Mouse (Mus musculus) embryonic facial prominence, embryonic 14.5 days (tissue): ENCODE measurements around the gene Mybph. TPM values are rescaled to one million over a fixed set of nuclear protein-coding genes. Genes with fewer than 3 reads are reported as not detected.

ENCODE experiments used
- ATAC-seq: fragments of 200-750 bp; cut with Nextera tagmentation; 2 replicates; pipeline ENCODE4 v1.8.0; 2017; ENCODE audit warnings: low read depth, moderate number of reproducible peaks, moderate TSS enrichment
- DNase-seq: peaks from one replicate; pipeline ENCODE4 v3.0.0-alpha.2; 2015; ENCODE audit warnings: low spot score
- H3K27ac ChIP-seq: fragments of 300-500 bp; sonication (generic); replicated peaks from 2 replicates; pipeline ENCODE4 v1.5.1; 2014; ENCODE audit warnings: low read depth, mild to moderate bottlenecking, low read length, moderate library complexity
- H3K27me3 ChIP-seq: fragments of 300-500 bp; sonication (generic); replicated peaks from 2 replicates; pipeline ENCODE4 v1.6.1; 2014; ENCODE audit warnings: low read length; ENCODE audit not compliant: control insufficient read depth, insufficient read depth
- H3K36me3 ChIP-seq: fragments of 300-500 bp; sonication (generic); 2 replicates; pipeline ENCODE4 v1.6.1; 2014; ENCODE audit warnings: low read length, mixed read lengths; ENCODE audit not compliant: control insufficient read depth, insufficient read depth
- H3K4me1 ChIP-seq: fragments of 300-500 bp; sonication (generic); 2 replicates; pipeline ENCODE4 v1.6.1; 2014; ENCODE audit warnings: antibody characterized with exemption, low read length; ENCODE audit not compliant: control insufficient read depth, insufficient read depth
- H3K4me2 ChIP-seq: fragments of 300-500 bp; sonication (generic); 2 replicates; pipeline ENCODE4 v1.6.1; 2014; ENCODE audit warnings: low read depth, mild to moderate bottlenecking, low read length, moderate library complexity, mixed read lengths
- H3K4me3 ChIP-seq: fragments of 300-500 bp; sonication (generic); 2 replicates; pipeline ENCODE4 v1.5.1; 2014; ENCODE audit warnings: low read depth, mild to moderate bottlenecking, low read length
- H3K9ac ChIP-seq: fragments of 300-500 bp; sonication (generic); 2 replicates; pipeline ENCODE4 v1.6.1; 2014; ENCODE audit warnings: low read depth, mild to moderate bottlenecking, low read length, moderate library complexity, mixed read lengths
- H3K9me3 ChIP-seq: fragments of 300-500 bp; sonication (generic); 2 replicates; pipeline ENCODE4 v1.6.1; 2016; ENCODE audit warnings: low read length; ENCODE audit not compliant: control insufficient read depth
- WGBS: fragments of 180-500 bp; shearing (Covaris S2); extraction: QIAGEN DNeasy Blood & Tissue Kit; methylation state at CpG from one replicate; pipeline ENCODE4 v1.1.7; 2014; 5-methylcytosine and 5-hydroxymethylcytosine counted together
- polyA plus RNA-seq: library from polyadenylated mRNA; unstranded; fragments of >200 nt; fragmentation: Nextera tagmentation; extraction: Ambion mirVana; gene quantifications from 2 replicates; pipeline ENCODE4 v1.2.1, GENCODE M21; 2014

Gene Mybph
- polyA plus RNA-seq, 1 experiment from 2014 or later: 157 TPM

DNA sequence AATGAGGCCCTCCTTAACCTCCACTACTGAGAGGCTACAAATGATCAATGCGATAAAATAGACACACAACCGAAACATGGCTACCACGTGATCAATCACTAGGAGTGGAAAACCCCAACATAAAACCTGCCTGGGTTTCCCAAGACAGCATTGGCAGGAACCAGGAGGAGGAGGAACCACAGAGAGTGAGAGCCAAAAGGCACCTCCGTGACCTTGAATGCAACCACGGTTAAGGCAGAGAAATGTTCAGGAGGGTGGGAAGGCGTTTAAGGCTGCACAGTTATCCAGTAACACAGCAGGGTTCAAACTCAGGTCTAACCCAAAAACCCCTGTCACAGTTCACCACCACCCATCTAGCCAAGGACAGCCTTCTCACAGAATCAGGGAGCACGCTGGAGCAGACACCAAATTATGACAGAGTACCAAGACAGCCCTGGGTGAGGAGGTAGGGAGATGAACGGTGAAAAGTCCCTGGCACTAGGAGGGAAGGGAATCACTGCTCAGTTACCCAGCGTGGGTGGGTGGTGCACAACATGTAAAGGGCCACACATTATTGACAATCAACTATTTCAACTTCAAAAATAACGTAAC lies 37.5 kb downstream of the Mybph start:
- H3K4me1 ChIP-seq: peaks cover 10% of the 10 kb centered on the region; the same call in 1 of the 2 replicates
- DNase-seq (no peak), ATAC-seq (no peak)
- H3K4me2 ChIP-seq: no peak overlapping the region
- H3K9ac ChIP-seq: no peak overlapping the region
- 87% methylated on average over 10 of the region's 10 CpGs for WGBS
- peaks cover 29% of the 10 kb centered on the region for H3K27me3 ChIP-seq
- H3K27ac ChIP-seq: no peak overlapping the region
- H3K9me3 ChIP-seq: no peaks in the 10 kb centered on the region
- H3K4me3 ChIP-seq: no peak overlapping the region
- no peaks in the 10 kb centered on the region for H3K36me3 ChIP-seq

DNA sequence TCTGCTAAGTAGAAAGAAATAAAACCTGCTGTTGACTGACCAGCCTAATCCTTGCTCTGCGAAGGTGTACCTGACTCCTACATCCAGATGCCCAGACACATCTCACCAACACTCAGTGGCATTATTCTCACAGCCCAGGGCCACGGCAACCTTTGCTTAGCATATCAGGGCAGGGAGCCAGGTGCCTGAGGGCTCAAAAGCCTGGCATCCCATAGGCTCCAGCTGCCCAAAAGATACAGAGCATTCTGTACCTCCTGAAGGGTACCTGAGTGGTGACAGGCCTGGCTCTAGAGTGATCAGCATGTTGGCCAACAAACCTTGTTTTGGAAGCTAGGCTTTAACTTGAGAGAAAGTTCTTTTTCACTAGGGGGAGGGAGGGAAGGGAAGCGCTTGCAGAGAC lies 38.0 kb downstream of the Mybph start:
- Histone ChIP-seq H3K4me1 (peaks cover 10% of the 10 kb centered on the region; the same call in 1 of the 2 replicates), H3K4me3 (no peak overlapping the region), H3K27ac (no peak overlapping the region), H3K9ac (no peak overlapping the region), H3K4me2 (no peak overlapping the region), H3K9me3 (no peaks in the 10 kb centered on the region), H3K36me3 (no peaks in the 10 kb centered on the region), H3K27me3 (peaks cover 34% of the 10 kb centered on the region)
- WGBS: 67% methylated on average over 3 of the region's 3 CpGs
- no peak for ATAC-seq
- DNase-seq: no peak

DNA sequence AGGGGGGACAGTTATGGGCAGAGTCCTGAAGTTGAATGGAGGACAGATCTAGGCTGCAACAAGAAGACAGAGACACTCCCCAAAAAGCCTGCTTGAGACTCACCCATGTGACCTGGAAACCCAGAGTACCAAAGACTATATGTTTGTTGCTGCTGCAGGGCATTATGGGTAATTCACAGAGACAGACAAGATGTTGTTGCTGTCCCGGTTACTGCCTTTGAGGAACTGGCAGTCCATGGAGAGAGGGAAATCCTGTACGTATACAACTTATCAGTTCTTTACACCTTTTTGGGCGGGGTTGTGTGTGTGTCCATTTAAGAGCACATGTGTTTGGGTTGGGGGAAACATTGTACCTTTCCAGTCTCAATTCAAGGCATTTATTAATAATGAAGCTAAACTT lies 38.4 kb downstream of the Mybph start:
- Histone ChIP-seq H3K9me3 (no peaks in the 10 kb centered on the region), H3K9ac (no peak overlapping the region), H3K27ac (no peak overlapping the region), H3K4me2 (no peak overlapping the region), H3K4me3 (no peak overlapping the region), H3K36me3 (no peaks in the 10 kb centered on the region), H3K4me1 (peaks cover 10% of the 10 kb centered on the region; the same call in 1 of the 2 replicates), H3K27me3 (peaks cover 35% of the 10 kb centered on the region)
- DNase-seq (no peak), ATAC-seq (no peak)
- WGBS: 66% methylated on average over 3 of the region's 3 CpGs

DNA sequence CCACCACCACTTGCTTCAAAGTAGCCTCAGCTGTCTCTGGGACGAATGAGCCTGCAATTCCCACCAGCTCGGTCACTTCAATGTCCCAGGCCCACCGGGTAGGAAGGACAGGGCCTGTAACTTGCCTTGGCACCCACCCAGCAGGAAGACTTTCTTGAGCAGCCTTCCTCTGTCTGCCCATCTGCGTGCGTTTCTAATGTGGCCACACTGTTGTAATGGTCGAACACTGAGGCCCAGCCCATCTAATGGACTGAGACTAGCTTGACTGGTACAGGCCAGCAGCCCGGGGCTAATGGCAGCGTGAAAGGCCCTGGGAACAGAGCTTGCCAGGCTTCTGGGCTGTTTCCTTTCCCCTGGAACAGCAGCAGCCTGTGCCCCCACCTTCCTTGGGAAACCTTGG lies 39.1 kb downstream of the Mybph start:
- H3K36me3 ChIP-seq: no peaks in the 10 kb centered on the region
- H3K4me3 ChIP-seq: no peak overlapping the region
- no peak overlapping the region; the same call in 1 of the 2 replicates for H3K4me2 ChIP-seq
- ATAC-seq (no peak), DNase-seq (no peak)
- WGBS: 67% methylated on average over 8 of the region's 8 CpGs
- peaks cover 10% of the 10 kb centered on the region; the same call in 1 of the 2 replicates for H3K4me1 ChIP-seq
- peaks cover 35% of the 10 kb centered on the region for H3K27me3 ChIP-seq
- H3K9me3 ChIP-seq: no peaks in the 10 kb centered on the region
- no peak overlapping the region for H3K9ac ChIP-seq
- H3K27ac ChIP-seq: no peak overlapping the region

DNA sequence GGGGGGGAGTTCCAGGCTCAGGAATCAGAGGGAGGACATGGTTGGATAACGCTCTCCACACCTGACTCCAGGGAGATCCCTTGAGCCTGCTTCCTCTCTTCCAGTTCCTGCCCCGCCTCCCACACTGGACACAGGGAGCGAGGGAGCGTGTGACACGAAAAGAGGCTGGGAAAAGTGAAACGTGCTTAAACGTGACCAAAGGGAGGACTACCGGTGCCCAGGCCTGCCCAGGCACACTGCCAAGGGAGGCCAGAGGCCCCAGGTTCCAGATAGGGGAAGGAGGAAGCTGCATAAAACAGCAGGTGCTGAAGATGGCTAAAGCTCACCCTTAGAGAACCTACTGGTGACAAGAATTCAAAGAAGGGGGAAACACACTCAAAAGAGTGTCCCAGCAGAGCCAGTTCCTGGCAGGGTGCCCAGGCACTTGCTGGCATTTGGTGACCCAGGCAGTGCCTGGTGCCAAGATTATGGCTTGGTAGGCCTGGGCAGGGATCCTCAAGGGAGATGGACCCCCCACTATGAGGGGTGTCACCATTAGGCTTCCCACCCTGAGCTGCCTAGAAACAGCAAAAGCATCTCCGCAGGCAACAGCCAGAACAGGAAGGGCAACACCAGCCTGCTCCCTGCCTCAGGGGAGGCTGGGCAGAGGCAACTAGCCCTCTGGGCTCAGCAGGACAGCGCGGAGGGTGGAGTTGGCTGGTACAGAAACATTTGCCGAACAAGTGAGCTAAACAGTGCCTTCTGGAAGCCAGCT lies 39.7 kb downstream of the Mybph start:
- Histone ChIP-seq H3K27ac (no peak overlapping the region), H3K4me2 (no peak overlapping the region; the same call in 1 of the 2 replicates), H3K4me3 (no peak overlapping the region), H3K4me1 (peaks cover 10% of the 10 kb centered on the region; the same call in 1 of the 2 replicates), H3K9ac (no peak overlapping the region), H3K9me3 (no peaks in the 10 kb centered on the region), H3K36me3 (no peaks in the 10 kb centered on the region), H3K27me3 (peaks cover 35% of the 10 kb centered on the region)
- DNase-seq: peak; percentile 50
- WGBS: 33% methylated on average over 11 of the region's 12 CpGs
- peak; percentile 38; the same call in 1 of the 2 replicates for ATAC-seq

DNA sequence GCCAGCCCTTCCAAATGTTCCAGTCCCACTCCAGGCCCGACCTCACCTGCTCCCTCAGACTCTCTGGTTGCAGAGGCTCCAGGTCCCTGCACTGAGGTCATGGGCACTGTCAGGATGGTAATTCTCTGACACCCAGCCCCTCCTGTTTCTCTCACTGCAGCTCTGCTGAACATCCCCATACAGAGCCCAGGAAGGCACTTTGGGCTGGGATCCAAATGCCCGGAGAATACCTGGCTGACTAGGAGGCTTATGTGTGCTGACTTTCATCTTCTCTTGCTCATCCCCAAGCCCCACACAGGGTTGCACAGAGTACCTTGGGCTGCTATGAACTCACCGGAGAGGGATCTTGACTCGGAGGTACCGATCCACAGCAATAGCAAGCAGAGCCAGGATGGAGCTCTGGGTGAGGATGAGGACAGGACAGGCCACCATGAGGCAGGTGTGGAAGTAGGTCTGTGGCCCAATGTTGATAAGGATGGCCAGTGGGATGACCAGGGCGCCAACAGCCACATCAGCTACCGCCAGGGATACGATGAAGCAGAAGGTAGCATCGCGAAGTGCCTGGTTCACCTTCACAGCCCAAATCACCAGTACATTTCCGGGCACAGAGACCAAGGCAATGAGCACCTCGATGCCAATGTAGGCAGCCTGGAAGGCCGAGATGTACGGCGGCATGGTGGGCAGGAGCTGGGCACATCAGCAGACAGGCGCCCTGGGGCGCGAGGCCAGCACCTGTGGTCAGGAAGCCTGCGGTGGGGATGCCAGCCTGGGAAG lies 40.6 kb downstream of the Mybph start:
- Histone ChIP-seq H3K36me3 (no peaks in the 10 kb centered on the region), H3K9me3 (no peaks in the 10 kb centered on the region), H3K4me2 (peak overlapping the region; percentile 92; the same call in 1 of the 2 replicates), H3K9ac (no peak overlapping the region), H3K27me3 (peaks cover 35% of the 10 kb centered on the region), H3K27ac (no peak overlapping the region), H3K4me1 (peaks cover 10% of the 10 kb centered on the region; the same call in 1 of the 2 replicates), H3K4me3 (peak overlapping the region; percentile 47; the same call in 1 of the 2 replicates)
- DNase-seq (no peak), ATAC-seq (no peak)
- WGBS: 58% methylated on average over 15 of the region's 19 CpGs

DNA sequence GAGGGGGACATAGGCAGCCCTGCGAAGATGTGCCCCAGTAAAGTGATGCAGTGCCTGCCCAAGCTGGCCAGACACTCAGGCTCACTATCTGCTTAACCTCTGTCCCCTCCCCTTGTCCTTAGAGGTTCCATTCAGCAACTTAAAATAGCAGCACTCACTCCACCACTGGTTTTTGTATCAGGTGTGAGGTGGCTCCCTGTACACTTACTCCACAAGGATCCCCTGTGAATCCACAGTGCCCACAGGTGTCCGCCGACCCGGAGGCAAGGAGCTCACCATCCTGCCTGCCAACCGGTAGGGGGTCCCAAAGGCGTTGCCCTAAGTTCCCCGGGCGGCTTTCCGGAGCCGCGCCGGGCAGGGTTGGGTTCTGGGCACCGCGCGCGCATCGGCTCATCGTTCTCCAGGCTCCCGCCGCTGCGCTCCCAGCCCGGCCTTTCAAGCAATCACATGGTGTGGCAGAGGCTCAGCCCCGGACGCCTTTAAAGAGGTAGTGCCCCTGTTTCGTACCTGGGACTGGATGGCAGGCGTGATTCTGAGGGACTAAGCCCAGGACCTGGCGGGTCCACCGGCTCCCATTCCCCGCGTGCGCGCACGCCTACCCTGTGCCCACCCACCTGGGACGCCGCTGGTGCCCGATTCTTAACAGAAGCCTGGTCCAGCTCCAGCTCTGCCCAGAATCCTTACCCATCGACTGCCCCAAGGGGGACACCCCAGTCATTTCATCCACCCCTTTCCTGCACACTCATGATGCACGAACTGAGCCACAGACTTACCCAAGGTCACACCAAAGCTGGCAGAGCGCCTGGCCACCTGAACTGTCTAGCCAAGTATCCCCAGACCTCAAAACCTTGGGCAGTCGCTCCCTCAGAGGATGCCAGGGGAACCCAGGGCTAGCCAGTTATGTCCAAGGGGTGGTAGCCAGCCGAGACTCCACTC lies 41.5 kb downstream of the Mybph start:
- peaks cover 35% of the 10 kb centered on the region for H3K27me3 ChIP-seq
- peaks cover 10% of the 10 kb centered on the region; the same call in 1 of the 2 replicates for H3K4me1 ChIP-seq
- no peaks in the 10 kb centered on the region for H3K36me3 ChIP-seq
- ATAC-seq (peak; percentile 60; the same call in 1 of the 2 replicates), DNase-seq (peak; percentile 29)
- H3K27ac ChIP-seq: no peak overlapping the region
- peak overlapping the region; percentile 92 for H3K4me2 ChIP-seq
- no peaks in the 10 kb centered on the region for H3K9me3 ChIP-seq
- WGBS: 0% methylated on average over 33 of the region's 41 CpGs
- H3K9ac ChIP-seq: peak overlapping the region; percentile 45
- peak overlapping the region; percentile 47 for H3K4me3 ChIP-seq
